Mouse (Mus musculus): ENCODE data around the gene Cecr2.

Cecr2 gene

DNA sequence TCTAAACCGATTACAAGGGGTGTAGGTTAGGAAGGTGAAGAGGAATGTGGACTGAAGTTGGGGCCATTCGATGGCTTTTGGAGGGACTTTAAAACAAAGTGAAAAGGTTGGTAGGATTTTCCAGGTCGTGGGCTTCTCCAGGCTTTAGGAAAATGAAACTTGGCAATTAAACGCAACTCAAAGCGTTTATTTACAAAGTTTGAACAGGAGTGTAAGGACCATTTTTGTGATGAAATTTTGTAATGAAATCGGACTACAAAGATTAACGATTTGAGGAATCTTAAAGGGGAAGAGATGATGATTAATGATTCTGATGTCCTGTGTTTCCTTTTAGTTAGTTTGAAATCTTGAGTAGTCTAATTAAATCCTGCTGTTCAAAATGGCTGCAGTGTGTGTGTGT is 1.7 kb downstream of the Cecr2 start:
- DNase-seq (ENCODE audit: low read depth, low spot score), result no peak

- DNase-seq (ENCODE audit: low read depth, low spot score), result no peak
Observed at GRCm38 (mm10) chr6:120674121-120674520, 8.0 kb downstream of the Cecr2 start.

DNA sequence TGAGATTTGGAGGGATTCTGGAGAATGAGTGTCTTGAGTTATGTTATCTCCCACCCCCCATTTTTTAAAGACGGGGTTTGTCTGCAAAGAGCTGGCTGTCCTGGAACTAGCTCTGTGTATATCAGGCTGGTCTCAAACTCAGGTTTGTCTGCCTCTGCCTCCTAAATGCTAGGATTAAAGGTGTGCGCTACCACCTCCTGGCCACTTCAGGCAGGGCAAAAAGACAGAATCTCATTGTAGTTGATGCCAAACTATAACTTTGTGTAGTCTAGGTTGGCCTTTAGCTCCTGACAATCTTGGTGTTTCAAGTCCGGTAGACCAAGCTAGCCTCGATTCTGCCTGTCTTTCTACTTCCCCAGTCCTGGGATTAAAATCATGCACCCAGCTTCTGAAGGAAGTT is 8.7 kb downstream of the Cecr2 start:
- no peak for DNase-seq (ENCODE audit: low read depth, low spot score)

GRCm38 (mm10) chr6:120675979-120676378 is 9.8 kb downstream of the Cecr2 start:
- peak; percentile 52 for DNase-seq (ENCODE audit: low read depth, low spot score)

GRCm38 (mm10) chr6:120683351-120683750 is 17.2 kb downstream of the Cecr2 start:
- DNase-seq (ENCODE audit: low read depth, low spot score), result no peak

GRCm38 (mm10) chr6:120684750-120685149 is 18.6 kb downstream of the Cecr2 start:
- DNase-seq (ENCODE audit: low read depth, low spot score), result no peak

GRCm38 (mm10) chr6:120686872-120687650 is 20.9 kb downstream of the Cecr2 start:
- no peak for DNase-seq (ENCODE audit: low read depth, low spot score)

- DNase-seq (ENCODE audit: low read depth, low spot score), result peak; percentile 62
Observed at GRCm38 (mm10) chr6:120700221-120700620, 34.1 kb downstream of the Cecr2 start.

GRCm38 (mm10) chr6:120704376-120704775 is 38.2 kb downstream of the Cecr2 start:
- no peak for DNase-seq (ENCODE audit: low read depth, low spot score)

- DNase-seq (ENCODE audit: low read depth, low spot score), result no peak
Observed at GRCm38 (mm10) chr6:120708759-120709158, 42.6 kb downstream of the Cecr2 start.

DNA sequence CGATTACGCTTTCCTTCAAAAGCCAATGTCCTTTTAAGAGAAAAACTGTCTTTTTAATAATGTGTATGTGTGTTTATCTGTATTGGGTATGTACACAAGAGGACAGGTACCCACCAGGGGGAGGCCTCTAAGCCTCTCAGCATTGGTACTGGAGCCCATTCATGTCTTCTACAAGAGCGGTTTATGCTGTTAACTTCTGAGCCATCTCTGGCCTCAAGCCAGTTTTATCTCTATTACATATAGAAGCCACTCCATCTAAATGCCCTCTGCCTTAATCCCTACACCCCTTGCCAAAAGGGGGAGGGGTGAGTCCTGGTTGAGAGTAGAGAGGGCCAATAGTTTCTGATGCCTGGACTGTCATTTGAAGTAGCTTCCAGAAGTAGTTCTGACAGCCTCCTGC is 48.6 kb downstream of the Cecr2 start:
- DNase-seq (ENCODE audit: low read depth, low spot score), result no peak

DNA sequence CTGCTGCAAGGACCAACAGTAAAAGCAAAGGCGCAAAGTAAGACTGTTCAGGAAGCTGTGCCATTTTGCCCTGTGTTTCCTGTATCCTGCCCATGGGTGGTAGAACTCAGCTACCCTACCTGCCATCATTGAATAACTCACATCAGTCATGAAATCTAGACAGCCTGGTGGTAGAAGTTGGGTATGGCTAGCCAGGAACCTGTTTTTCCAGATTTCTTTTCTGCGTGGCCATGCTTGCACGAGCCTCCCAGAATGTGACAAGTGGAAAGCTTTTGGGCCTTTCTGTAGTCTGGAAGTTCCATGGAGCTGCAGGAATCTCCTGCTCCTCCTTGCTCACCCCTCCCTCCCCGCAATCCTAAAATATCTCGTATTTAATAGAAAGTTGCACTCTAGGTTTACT is 49.1 kb downstream of the Cecr2 start:
- DNase-seq (ENCODE audit: low read depth, low spot score), result peak; percentile 49

DNA sequence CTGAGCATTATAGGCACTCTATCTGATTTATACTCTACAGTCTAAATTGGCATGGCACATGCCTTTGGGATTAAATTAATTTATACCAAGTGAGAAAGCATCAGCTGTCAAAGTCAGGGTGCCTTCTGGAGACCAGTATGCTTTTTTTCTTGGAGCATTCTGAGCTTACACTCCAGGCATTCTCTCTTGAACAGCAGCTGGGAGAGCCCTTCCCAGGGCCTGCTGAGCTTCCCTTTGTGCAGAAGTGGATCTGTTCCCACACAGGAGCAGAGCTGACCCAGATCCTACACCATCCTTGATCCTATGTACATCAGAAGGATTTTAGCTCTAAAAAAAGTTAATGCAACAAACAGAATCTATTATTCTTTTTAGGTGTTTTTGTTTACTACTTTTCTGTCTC is 49.7 kb downstream of the Cecr2 start:
- DNase-seq (ENCODE audit: low read depth, low spot score), result peak; percentile 18

- peak; percentile 16 for DNase-seq (ENCODE audit: low read depth, low spot score)
Observed at GRCm38 (mm10) chr6:120716531-120716984, 50.4 kb downstream of the Cecr2 start.

DNA sequence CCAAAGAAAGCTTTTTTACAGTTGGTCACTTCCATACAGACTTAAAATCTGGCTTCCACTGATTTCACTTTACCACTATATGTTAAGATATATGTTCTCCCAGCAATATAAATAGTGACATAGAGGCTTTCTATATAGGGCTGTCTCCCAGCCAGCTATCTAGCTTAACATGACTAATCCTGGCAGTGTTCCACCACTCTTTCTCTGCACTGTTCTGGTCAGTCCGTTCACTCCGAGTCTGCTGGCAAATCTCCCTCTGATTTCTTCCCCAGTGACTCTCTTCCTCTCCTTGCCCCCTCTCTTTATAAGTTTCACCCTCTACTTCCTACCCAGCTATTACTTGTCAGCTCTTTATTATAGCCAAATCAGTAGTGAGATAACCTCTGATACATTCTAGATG is 59.8 kb downstream of the Cecr2 start:
- no peak for DNase-seq (ENCODE audit: low read depth, low spot score)

DNA sequence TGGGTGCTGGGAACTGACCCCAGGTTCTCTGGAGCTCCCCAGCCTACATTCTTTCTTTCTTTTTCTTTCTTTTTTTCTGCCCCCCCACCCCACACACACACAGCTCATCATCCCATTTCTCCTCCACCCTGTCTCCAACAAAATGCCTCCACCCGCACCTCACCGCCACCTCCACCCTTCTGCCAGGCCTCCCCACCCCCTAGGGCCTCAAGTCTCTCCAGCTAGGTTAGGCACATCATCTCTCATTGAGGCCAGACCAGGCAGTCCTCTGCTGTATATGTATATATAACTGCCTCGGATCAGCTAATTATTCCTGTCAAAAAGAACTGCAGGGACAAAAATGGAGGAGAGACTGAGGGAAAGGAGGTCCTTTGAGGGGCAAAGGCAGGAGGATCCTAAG is 69.8 kb downstream of the Cecr2 start:
- DNase-seq (ENCODE audit: low read depth, low spot score), result no peak

DNA sequence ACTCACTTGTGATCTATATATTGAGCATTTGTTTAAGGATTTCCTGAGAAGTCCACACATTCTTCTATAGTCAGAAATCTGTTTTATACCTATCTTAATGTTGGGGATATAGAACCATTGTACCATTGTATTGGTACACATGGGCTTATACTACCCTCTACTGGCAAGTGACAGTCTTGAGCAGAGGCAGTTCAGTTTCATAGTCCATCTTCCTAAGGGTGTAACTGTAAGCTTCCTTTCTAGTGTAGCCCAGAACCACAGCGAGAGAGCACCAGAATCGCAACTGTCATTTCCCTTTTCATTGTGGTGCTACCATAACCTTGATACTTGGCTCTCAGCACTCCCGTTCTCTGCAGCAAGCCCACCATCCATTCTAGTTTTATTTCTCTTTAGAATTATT is 70.4 kb downstream of the Cecr2 start:
- DNase-seq (ENCODE audit: low read depth, low spot score), result peak; percentile 48

GRCm38 (mm10) chr6:120743130-120743529 is 77.0 kb downstream of the Cecr2 start:
- peak; percentile 78 for DNase-seq (ENCODE audit: low read depth, low spot score)

GRCm38 (mm10) chr6:120744266-120744665 is 78.1 kb downstream of the Cecr2 start:
- no peak for DNase-seq (ENCODE audit: low read depth, low spot score)

GRCm38 (mm10) chr6:120746416-120746815 is 80.2 kb downstream of the Cecr2 start:
- no peak for DNase-seq (ENCODE audit: low read depth, low spot score)

DNA sequence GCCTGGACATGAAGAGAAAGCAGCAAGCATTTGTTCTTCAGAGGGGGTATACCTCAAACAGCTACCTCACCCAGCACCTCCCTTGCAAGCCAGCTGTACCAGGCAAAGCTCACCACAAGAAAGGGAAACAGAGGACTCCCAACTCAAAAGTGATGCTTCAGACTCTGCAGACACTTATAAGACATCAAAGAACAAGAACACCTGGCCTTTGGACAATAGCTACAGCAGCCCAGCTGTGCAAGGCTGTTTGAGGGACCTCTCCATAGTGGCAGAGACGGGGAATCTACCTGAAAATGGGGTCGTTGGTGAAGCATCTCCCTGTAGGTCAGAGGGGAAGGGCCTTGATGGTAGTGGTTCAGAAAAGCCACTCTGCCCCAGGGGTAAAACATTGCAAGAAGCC is 95.0 kb downstream of the Cecr2 start:
- no peak for DNase-seq (ENCODE audit: low read depth, low spot score)

DNA sequence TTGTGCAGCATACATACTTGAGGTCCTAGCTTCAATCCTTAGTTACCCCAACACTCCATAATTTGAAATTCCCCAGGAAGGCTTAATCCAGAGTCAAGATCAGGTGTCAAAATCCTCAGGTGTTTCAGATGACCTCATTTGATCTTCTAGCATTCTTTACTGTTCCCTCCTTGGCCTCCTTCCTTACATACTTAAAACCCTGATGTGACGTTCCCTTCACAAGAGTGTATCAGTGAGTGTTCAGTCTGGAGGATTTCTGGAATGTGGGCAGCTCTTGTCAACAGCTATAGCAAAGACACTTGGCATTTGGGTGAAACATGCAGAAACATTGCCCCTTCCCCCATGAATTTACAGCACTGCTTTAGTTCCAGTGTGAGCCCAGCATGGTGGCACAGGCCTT is 103.8 kb downstream of the Cecr2 start:
- no peak for DNase-seq (ENCODE audit: low read depth, low spot score)

DNA sequence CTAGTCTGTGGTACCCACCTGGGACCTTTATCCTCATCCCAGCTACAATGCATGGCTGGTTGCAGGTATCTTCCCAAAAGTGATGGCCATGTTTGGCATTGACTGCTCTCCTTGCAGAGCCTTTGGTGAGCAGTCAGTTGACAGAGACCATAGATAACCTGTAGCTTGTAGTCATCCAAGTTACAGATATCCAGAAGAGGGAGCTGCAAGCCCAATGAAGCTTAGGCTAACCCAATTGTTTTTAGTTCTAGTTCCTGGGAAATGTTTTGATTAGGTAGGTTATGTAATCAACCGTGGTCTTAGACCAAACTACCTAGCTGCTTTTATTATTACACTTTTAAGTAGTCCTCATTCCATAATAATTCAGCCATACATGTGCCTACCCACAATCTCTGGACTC is 105.2 kb downstream of the Cecr2 start:
- DNase-seq (ENCODE audit: low read depth, low spot score), result no peak

GRCm38 (mm10) chr6:120772025-120772424 is 105.9 kb downstream of the Cecr2 start:
- DNase-seq (ENCODE audit: low read depth, low spot score), result no peak
